Mouse (Mus musculus) brain, embryonic 14.5 days (tissue): Measurements from ENCODE around the gene Ip6k1. TPM values are rescaled to one million over a fixed set of nuclear protein-coding genes. Genes with fewer than 3 reads are reported as not detected.

ENCODE experiments used
- DNase-seq: peaks from one replicate; pipeline ENCODE4 v3.0.0-alpha.2; 2011; ENCODE audit warnings: low read depth
- CTCF ChIP-seq: fragments of 200-500 bp; IDR thresholded peaks from 2 replicates; pipeline ENCODE4 v1.5.1; 2012; ENCODE audit warnings: inconsistent platforms, mild to moderate bottlenecking, moderate library complexity, borderline replicate concordance; ENCODE audit not compliant: insufficient read depth, insufficient read length; ENCODE audit errors: extremely low read depth
- POLR2A ChIP-seq: fragments of 200-500 bp; IDR thresholded peaks from 2 replicates; pipeline ENCODE4 v1.6.1; 2012; ENCODE audit warnings: mild to moderate bottlenecking, inconsistent platforms, borderline replicate concordance; ENCODE audit not compliant: poor library complexity, insufficient read depth, insufficient read length, severe bottlenecking; ENCODE audit errors: extremely low read depth
- polyA plus RNA-seq: library from polyadenylated mRNA; depleted of rRNA; stranded (reverse); fragments of >200 nt; gene quantifications from 2 replicates; pipeline ENCODE4 v1.2.3, GENCODE M21; 2012

Gene Ip6k1
- polyA plus RNA-seq, 1 experiment = 198 TPM

GRCm38 (mm10) chr9:107967437-107967836 is 34.9 kb upstream of the Ip6k1 start:
- DNase-seq = no peak
- TF ChIP-seq CTCF (no peak), POLR2A (no peak)

GRCm38 (mm10) chr9:107968531-107968930 is 33.8 kb upstream of the Ip6k1 start:
- DNase-seq = no peak
- TF ChIP-seq POLR2A (no peak), CTCF (no peak)

DNA sequence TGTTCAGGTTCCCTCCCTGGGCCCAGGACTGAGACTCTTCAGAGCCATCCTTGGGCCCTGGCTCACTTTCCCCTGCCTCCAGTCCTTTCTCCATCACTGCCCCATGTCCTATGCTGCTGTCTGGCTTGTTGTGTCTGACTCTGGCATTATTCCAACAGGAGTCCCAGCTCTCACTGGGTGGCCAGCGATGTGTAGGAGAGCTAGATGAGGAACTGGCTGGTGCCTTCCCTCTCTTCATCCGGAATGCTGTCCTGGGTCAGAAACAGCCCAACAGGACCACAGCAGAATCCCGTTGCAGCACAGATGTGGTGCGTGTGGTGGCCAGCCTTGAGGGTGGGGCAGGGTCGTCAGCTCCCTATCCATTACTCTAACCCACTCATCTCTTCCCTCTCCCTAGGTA is 32.0 kb upstream of the Ip6k1 start:
- no peak for DNase-seq
- TF ChIP-seq CTCF (no peak), POLR2A (no peak)

DNA sequence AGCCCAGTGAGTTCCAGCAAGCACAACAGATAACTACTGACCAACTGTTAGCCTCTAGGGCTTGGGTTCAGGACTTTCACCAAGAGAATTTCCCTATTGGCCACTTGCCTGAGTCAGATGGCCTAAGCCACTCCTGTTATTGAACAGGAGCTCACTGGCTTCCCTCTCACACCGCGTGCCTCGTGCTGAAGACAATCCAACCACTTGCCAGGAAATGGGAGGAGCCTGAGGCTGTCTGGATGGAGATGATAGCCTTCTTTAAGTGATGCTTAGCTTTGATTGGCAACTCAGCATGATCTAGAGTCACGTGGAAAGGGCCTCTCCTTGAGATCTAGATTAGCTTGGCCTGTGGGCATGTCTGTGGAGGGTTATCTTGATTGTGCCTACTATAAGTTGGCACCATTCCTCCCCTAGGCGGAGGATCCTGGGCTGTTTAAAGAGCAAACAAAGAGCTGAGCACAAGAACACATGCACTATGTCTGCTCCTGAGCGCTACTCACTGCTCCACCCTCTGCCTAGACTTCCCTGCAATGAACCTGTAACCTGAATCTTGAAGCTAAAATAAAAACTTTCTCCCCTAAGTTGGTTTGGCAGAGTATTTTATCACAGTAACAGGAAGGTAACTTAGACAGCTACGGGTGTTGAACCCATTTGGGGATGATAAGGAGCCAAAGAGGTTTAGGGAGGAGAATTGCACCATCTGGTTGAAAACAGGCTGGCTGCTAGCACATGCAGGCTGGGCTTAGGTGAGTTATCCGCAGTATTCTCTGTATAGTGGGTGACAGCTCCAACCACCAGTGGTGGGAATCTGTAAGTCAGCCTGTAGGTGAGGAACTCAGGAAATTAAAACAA is 30.4 kb upstream of the Ip6k1 start:
- TF ChIP-seq POLR2A (no peak), CTCF (no peak)
- DNase-seq = no peak

DNA sequence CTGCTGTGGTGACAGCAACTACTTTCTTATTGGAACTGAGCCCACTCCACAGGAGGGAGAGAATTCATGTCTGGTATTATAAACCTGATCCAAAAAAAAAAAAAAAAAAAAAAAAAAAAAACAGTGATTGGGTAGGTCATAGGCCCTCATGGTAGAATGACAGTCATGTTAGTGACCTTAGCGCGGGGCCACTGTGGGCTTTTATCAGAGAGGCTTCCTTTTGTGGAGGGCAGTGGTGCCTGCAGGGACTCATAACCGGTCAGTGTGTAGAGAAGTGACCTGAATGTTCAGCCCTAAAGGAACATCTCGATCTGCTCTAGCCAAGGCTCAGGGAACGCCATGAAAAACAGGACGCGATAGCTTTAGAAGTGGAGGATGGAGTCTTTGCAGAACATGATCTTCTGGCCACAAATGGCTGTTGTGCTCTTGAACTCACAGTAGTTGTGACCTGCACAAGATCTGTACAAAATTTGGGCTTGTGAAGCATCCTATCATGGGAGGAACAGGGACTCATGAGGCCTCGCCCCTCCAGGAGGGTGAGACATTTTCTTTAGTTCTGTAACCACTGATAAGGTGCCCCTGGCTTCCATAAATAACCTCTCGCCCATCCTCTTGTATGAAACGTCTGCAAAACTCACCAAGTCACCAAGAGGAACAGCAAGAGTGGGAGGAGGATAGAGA is 27.7 kb upstream of the Ip6k1 start:
- no peak for DNase-seq
- TF ChIP-seq POLR2A (no peak), CTCF (no peak)

GRCm38 (mm10) chr9:107975399-107976386 is 26.6 kb upstream of the Ip6k1 start, which contains the start of gene Uba7:
Gene Uba7, plus strand, starts transcription at chr9:107975505.
- DNase-seq = no peak
- TF ChIP-seq CTCF = no peak
- no peak for TF ChIP-seq POLR2A

DNA sequence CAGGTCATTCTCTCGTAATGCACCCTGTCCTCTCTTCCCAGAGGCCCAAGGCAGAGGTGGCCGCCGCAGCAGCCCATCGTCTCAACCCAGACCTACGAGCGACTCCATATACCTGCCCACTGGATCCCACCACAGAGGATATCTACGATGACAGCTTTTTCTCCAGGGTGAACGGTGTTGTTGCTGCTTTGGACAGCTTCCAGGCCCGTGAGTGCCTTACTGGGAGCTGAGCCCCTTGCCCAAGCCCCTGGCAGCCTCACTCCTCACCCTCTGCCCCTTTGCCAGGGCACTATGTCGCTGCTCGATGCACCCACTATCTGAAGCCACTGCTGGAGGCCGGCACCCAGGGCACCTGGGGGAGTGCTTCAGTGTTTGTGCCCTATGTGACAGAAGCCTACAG is 23.5 kb upstream of the Ip6k1 start:
- DNase-seq = no peak
- TF ChIP-seq CTCF (no peak), POLR2A (no peak)

DNA sequence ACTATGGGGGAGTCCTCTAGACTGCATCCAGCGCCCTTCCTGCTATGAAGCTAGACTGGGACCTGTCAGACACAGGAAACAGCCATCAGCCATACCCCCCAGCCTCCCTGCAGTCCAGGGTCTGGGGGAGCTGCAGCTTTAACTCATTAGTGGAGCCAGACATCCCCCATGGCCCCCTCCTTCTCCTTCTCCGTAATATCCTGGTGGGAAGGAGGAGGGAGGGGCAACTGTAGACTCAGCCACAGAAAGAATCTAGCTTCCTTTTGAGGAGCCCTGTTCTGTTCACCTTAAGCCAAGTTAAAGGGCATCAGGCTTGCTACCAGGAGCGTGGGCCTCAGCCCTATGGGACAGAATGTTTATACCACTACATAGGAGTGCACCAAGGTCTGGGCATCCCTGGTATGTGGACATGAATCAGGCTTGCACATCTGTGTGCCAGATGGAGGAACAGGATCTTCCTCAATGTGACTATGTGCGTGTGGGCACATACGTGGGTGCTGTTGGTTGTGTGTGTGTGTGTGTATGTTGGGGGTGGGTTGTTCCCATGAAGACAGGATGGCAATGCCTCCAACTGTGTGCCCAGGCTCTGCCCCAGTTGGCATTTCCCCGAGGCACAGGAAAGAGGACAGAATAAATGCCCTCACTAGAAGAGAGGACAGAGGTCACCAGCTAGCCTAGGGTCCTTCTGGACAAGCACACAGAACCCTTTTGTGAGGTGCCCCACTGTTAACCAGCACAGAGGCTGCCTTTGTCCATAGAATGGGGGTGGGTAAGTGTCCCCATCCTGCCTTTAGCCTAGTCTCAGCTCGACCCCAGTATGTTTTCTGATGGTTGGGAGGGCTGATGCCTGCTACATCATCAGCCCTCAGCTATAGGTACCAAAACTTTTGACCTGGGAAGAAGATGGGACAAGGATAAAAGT is 20.4 kb upstream of the Ip6k1 start:
- peak; percentile 12 for DNase-seq
- TF ChIP-seq CTCF = no peak
- TF ChIP-seq POLR2A = no peak

DNA sequence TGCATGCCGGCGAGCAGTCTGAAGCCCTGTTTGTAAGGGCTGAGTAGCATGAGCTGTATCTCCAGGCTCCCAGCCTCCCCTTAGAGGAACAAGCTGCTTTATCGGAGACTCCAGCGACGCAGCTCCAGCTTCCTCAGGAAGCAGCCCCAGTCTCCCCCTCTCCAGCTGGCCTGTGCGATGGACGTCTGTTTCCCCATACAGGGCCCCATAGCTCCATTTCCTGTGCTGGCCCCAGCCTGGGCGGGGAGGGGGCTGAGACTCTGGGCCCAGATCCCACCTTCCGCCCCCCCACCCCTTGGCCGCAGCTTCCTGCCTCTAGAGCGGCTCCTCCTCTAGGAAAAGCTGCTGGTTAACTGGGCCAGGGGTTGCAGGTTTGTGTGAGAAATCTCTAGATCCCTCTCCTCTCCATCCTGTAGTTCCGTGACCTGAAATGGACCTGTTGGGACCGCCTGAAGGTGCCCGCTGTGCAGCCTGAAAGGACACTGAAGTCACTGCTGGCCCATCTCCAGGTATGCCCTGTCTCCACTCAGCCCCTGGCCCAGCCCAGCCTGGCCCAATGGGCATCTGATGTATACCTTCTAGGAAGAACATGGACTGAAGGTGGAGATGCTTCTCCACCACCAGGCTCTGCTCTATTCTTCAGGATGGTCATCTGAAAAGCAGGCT is 19.5 kb upstream of the Ip6k1 start, which contains the start of gene Gm20661:
TSS of gene Gm20661 (plus strand) at position 378 of the 666 bp plus-strand sequence.
- TF ChIP-seq CTCF (no peak), POLR2A (no peak)
- DNase-seq = peak; percentile 65
